Mouse (Mus musculus) lung, embryonic 15.5 days (tissue): ENCODE results near the gene Astl. TPM values are rescaled to one million over a fixed set of nuclear protein-coding genes. Genes with fewer than 3 reads are reported as not detected.

Experiments
- ATAC-seq: fragments of 200-750 bp; cut with Nextera tagmentation; 2 replicates; pipeline ENCODE4 v1.8.0; 2017; ENCODE audit warnings: moderate number of reproducible peaks, borderline replicate concordance; ENCODE audit not compliant: low FRiP score, low TSS enrichment; ENCODE audit errors: extremely low read depth
- H3K27ac ChIP-seq: fragments of 300-500 bp; sonication (generic); 2 replicates; pipeline ENCODE4 v1.5.1; 2015; ENCODE audit warnings: moderate library complexity, mild to moderate bottlenecking, inconsistent platforms
- H3K27me3 ChIP-seq: fragments of 300-500 bp; sonication (generic); 2 replicates; pipeline ENCODE4 v1.6.1; 2015; ENCODE audit warnings: inconsistent platforms
- H3K36me3 ChIP-seq: fragments of 300-500 bp; sonication (generic); 2 replicates; pipeline ENCODE4 v1.6.1; 2015; ENCODE audit warnings: inconsistent platforms
- H3K4me1 ChIP-seq: fragments of 300-500 bp; sonication (generic); 2 replicates; pipeline ENCODE4 v1.6.1; 2015; ENCODE audit warnings: inconsistent platforms
- H3K4me2 ChIP-seq: fragments of 300-500 bp; sonication (generic); 2 replicates; pipeline ENCODE4 v1.6.1; 2015; ENCODE audit warnings: inconsistent platforms, mild to moderate bottlenecking, moderate library complexity
- H3K4me3 ChIP-seq: fragments of 300-500 bp; sonication (generic); 2 replicates; pipeline ENCODE4 v1.5.1; 2015; ENCODE audit warnings: mild to moderate bottlenecking, inconsistent platforms
- H3K9ac ChIP-seq: fragments of 300-500 bp; sonication (generic); 2 replicates; pipeline ENCODE4 v1.6.1; 2015; ENCODE audit warnings: inconsistent platforms
- H3K9me3 ChIP-seq: fragments of 300-500 bp; sonication (generic); 2 replicates; pipeline ENCODE4 v1.6.1; 2016; ENCODE audit warnings: inconsistent platforms
- WGBS: fragments of 180-500 bp; shearing (Covaris S2); methylation state at CpG from one replicate; pipeline ENCODE4 v1.1.7; 2015; 5-methylcytosine and 5-hydroxymethylcytosine counted together
- polyA plus RNA-seq: library from polyadenylated mRNA; unstranded; fragments of >200 nt; fragmentation: Nextera tagmentation; extraction: Ambion mirVana; gene quantifications from 2 replicates; pipeline ENCODE4 v1.2.1, GENCODE M21; 2015

Gene Astl
- polyA plus RNA-seq, 1 experiment from 2014 or later: not detected

DNA sequence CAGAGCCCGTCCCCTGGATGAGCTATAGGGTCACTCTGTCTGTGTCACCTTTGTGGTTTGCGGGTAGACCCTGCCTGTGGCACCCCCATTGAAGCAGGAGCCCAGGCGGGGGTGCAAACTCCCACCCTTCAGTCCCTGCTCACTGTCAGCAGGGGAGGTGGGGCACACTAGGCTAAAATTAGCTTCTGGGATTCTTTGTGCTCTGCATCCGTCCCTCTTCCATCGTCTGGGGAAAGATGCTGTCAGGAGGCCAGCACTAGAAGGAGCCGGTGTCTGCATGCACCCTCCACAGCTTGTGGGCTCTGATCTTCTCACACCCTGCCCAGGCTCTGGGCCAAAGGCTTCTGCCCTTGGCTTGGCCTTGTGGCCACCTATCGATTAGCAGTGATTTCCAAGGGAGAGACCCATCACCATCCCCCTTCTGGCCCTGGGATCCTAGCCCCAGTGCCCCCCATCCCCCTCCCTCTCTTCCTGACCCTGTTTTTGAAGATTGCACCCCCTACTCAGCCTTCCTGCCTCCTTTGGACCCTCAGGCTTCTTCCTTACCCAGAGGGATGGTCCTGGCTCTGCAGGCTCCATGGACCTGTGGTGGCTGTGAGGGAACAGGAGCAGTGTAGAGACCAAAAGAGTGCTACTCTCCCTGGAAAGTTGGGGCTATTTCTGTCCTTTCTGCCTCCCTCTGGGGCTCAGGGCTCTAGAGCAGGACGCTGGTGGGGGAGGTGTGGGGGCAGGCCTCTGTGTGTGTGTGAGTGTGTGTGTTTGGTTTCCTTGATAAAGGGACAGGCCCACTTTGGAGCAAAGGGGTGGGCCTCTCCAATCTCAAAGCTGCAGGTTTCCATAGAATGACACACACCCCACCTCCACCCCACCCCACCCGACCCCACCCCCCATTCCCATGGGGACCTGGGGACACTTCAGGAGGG lies 32.4 kb downstream of the Astl start:
- H3K27ac ChIP-seq: no peak overlapping the region
- 0 out of 2 replicates have a peak, but pooled peaks cover 6% of the 10 kb centered on the region for H3K4me1 ChIP-seq
- H3K9me3 ChIP-seq: no peaks in the 10 kb centered on the region
- no peak overlapping the region for H3K4me3 ChIP-seq
- ATAC-seq: no peak
- H3K9ac ChIP-seq: no peak overlapping the region
- H3K4me2 ChIP-seq: no peak overlapping the region
- 21% methylated on average over 9 of the region's 9 CpGs for WGBS
- H3K27me3 ChIP-seq: peaks cover 27% of the 10 kb centered on the region
- no peaks in the 10 kb centered on the region for H3K36me3 ChIP-seq

DNA sequence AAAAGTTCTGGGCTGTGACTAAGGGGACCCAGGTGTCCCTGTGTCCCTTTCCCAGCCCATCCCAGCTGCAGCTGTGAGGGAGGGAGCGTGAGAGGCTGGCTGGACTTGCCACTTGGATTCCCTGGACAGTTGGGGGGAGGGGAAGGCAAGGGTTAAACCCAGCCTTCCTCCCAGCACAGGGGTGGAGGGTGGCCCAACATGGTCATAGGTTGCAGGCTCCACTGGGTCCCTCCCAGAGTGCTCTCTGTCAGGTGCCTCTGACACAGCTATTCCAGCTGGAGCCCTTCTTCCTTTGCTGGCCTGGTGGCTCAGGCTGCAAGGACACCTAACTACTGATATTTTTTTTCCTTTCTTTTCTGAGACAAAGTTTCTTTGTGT lies 33.0 kb downstream of the Astl start:
- peaks cover 20% of the 10 kb centered on the region for H3K27me3 ChIP-seq
- H3K36me3 ChIP-seq: no peaks in the 10 kb centered on the region
- H3K27ac ChIP-seq: no peak overlapping the region
- H3K4me1 ChIP-seq: 0 out of 2 replicates have a peak, but pooled peaks cover 8% of the 10 kb centered on the region
- 0 out of 2 replicates have a peak, but pooled peaks have one; percentile 32 for ATAC-seq
- H3K4me2 ChIP-seq: no peak overlapping the region
- no peak overlapping the region for H3K9ac ChIP-seq
- 46% methylated on average over 1 of the region's 1 CpGs for WGBS
- no peaks in the 10 kb centered on the region for H3K9me3 ChIP-seq
- no peak overlapping the region for H3K4me3 ChIP-seq

DNA sequence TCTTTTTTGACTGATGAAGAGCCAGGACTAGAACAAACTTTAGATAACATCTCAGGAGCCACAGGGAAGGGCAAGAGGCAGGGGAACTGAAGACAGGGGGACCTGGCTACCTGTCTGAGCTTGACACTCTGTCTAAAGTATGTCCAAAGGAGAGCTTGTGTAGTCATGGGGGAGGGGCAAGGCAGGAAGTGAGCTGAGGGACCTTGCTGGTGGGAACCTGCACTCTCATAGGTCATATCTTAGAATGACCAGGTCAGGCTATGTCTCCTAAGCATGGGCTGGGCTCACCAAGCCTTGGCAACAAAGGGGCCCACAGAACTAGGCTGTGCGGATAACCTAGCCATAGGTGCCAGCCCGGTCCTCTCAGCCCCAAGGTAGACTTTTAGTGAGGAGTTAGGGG lies 33.6 kb downstream of the Astl start:
- Histone ChIP-seq H3K27ac (no peak overlapping the region), H3K9me3 (no peaks in the 10 kb centered on the region), H3K9ac (no peak overlapping the region), H3K36me3 (no peaks in the 10 kb centered on the region), H3K4me1 (0 out of 2 replicates have a peak, but pooled peaks cover 8% of the 10 kb centered on the region), H3K4me2 (no peak overlapping the region), H3K4me3 (no peak overlapping the region), H3K27me3 (peaks cover 16% of the 10 kb centered on the region)
- WGBS: 87% methylated on average over 2 of the region's 2 CpGs
- ATAC-seq: no peak

DNA sequence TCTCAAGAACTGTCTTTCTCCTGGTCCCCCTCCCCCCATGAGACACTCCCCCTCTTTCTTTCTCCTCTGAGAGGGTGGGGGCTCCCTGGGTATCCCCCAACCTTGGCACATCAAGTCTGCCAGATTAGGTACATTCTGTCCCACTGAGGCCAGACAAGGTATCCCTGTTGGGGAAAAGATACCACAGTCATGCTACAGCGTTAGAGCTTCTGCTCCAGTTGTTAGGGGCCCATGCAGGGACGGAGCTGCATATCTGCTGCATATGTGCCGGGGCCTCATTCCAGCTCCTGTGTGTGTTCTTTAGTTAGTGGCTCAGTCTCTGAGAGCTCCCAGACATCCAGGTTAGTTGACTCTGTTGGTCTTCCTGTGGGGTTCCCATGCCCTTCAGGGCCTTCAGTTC lies 35.7 kb downstream of the Astl start:
- Histone ChIP-seq H3K27me3 (peaks cover 2% of the 10 kb centered on the region), H3K27ac (no peak overlapping the region), H3K9me3 (no peaks in the 10 kb centered on the region), H3K9ac (no peak overlapping the region), H3K4me1 (0 out of 2 replicates have a peak, but pooled peaks cover 8% of the 10 kb centered on the region), H3K4me3 (no peak overlapping the region), H3K36me3 (no peaks in the 10 kb centered on the region), H3K4me2 (no peak overlapping the region)
- WGBS: 87% methylated on average over 3 of the region's 3 CpGs
- no peak for ATAC-seq

DNA sequence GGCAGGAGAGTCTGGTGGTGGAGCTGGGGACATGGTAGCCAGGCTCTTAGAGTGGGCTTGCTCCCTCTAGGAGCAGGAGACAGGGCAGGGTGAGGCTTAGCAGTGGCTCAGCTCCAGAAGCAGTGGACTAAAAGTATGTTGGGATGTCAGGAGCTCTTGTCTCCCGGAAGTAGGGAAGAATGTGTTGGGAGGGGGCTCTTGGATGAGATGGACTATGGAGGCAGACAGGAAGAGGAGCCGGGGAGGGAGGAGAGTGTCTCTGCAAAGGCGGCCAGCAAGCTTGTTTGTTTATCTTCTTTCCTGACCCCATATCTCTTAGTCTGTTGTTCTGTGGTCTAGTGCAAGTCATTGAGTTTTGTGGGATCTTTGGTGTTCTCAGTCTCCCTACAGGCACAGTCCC lies 36.6 kb downstream of the Astl start:
- Histone ChIP-seq H3K36me3 (no peaks in the 10 kb centered on the region), H3K4me1 (0 out of 2 replicates have a peak, but pooled peaks cover 8% of the 10 kb centered on the region), H3K27ac (no peak overlapping the region), H3K9me3 (no peaks in the 10 kb centered on the region), H3K4me3 (no peak overlapping the region), H3K27me3 (no peaks in the 10 kb centered on the region), H3K9ac (no peak overlapping the region), H3K4me2 (no peak overlapping the region)
- 20% methylated on average over 3 of the region's 3 CpGs for WGBS
- peak; percentile 17; the same call in 1 of the 2 replicates for ATAC-seq

DNA sequence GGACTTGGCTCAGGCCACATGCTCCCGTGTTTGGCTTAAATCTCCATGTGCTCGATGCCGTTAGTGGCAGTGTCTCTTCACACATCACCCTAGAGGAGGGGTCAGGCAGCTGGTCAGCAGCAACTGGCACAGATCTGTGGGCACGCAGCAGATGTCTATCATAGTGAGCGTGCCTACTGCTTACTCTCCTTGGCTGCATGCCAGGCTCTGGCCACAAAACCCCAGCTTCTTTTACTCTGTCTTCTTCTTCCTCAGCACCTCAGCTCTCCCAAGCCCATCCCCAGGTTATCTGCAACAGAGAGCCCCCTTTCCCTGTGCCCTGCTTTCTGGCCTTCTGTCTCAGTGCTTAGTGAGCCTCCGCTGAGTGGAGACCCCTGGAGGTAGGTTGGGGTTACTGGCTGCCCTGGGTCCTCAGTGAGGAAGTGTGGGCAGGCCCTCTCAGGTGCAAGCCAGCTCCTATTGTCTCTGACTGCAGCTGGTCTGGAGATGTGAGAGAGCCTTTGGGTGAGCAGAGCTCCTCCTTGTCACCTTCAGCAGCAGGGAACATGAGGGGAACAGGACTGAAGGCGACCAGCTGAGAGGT lies 37.4 kb downstream of the Astl start:
- H3K27ac ChIP-seq: no peak overlapping the region
- no peaks in the 10 kb centered on the region for H3K27me3 ChIP-seq
- H3K9ac ChIP-seq: no peak overlapping the region
- no peak for ATAC-seq
- no peaks in the 10 kb centered on the region for H3K9me3 ChIP-seq
- no peak overlapping the region for H3K4me2 ChIP-seq
- no peak overlapping the region for H3K4me3 ChIP-seq
- 0 out of 2 replicates have a peak, but pooled peaks cover 8% of the 10 kb centered on the region for H3K4me1 ChIP-seq
- 38% methylated on average over 7 of the region's 7 CpGs for WGBS
- no peaks in the 10 kb centered on the region for H3K36me3 ChIP-seq

DNA sequence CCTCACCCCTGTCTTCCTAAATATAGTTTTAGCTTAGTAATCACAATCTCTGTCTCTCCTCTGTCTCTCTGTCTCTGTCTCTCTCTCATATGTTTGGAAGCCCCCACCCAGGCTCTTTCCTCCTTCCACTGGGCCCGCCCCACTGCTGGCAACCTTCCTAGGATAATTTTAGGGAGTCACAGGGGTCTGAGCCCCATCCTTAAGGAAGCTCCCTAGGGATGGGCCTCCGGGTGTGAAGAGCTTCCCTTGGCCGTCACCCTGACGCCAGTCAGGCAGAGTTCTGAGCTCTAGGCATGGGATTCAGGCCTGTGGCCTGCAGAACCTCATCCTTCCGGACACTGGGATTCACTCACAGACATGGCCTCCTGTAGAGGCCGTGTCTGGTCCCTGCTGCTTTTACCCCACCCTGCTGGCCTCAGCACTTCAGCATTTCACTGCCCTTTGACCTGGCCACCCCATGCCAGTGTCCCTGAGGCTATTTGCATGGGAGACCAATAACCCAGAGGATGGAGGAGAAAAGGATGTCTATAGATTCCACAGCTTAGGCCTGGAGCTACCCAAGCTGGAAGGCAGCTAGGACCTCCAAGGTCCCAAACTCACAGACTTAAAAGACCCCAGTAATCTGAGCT lies 38.1 kb downstream of the Astl start:
- Histone ChIP-seq H3K9me3 (no peaks in the 10 kb centered on the region), H3K4me2 (no peak overlapping the region), H3K27me3 (no peaks in the 10 kb centered on the region), H3K4me3 (no peak overlapping the region), H3K4me1 (0 out of 2 replicates have a peak, but pooled peaks cover 8% of the 10 kb centered on the region), H3K9ac (no peak overlapping the region), H3K36me3 (no peaks in the 10 kb centered on the region), H3K27ac (no peak overlapping the region)
- ATAC-seq: no peak
- WGBS: 79% methylated on average over 6 of the region's 6 CpGs

DNA sequence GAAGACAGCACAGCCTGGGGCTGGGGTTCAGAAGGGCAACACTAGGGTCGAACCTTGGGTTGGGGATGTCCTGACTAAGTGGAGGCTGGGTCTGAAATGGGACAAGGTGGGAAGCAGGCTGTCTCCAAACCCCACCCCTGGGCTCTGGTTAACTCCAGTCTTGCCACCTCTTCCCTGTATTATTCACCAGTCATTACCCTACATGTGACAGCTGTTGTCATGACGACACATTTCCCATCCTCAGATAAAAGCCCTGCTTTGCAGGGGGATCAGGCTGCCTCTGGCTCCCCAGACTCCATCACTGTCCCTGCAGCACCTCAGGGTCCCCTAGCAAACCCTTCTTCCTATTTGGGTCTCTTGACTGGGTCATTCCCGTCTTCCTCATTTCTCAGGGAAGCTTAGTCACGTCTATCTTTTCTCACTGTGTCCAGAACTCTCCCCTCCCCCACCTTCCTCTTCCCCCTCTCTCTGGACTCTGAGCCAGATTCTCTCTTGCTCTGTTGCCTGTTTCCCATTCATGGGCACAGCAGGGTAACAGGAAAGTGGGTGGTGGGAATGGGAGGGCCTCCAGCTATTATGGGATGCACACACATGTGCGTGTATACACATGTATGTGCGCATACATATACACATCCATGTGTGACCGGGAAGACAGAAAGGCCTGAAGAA lies 39.6 kb downstream of the Astl start:
- no peak for ATAC-seq
- WGBS: 60% methylated on average over 7 of the region's 7 CpGs
- no peaks in the 10 kb centered on the region for H3K36me3 ChIP-seq
- H3K4me3 ChIP-seq: no peak overlapping the region
- no peak overlapping the region for H3K27ac ChIP-seq
- H3K27me3 ChIP-seq: no peaks in the 10 kb centered on the region
- no peaks in the 10 kb centered on the region for H3K9me3 ChIP-seq
- 0 out of 2 replicates have a peak, but pooled peaks cover 8% of the 10 kb centered on the region for H3K4me1 ChIP-seq
- no peak overlapping the region for H3K9ac ChIP-seq
- no peak overlapping the region for H3K4me2 ChIP-seq

DNA sequence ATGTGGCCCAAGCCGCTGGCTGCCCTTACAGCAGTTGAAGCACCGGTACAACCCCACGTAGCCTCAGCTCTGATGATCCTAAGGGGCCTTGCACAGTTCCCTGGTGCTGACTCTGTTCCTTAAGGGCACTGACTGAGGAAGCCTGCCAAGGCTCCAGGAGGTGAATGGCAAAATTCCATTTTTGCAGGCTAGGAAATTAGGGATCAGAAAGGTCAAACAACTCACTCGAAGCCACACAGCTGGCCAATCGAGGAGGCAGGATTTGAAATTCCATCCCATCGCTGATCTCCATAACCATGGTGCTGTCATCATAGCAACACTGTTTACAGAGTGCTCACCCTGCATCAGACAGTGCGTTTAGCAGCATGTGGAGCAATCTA lies 40.2 kb downstream of the Astl start:
- ATAC-seq: no peak
- Histone ChIP-seq H3K9me3 (no peaks in the 10 kb centered on the region), H3K36me3 (no peaks in the 10 kb centered on the region), H3K9ac (no peak overlapping the region), H3K27me3 (no peaks in the 10 kb centered on the region), H3K4me1 (0 out of 2 replicates have a peak, but pooled peaks cover 8% of the 10 kb centered on the region), H3K4me2 (no peak overlapping the region), H3K4me3 (no peak overlapping the region), H3K27ac (no peak overlapping the region)
- WGBS: 43% methylated on average over 7 of the region's 7 CpGs

DNA sequence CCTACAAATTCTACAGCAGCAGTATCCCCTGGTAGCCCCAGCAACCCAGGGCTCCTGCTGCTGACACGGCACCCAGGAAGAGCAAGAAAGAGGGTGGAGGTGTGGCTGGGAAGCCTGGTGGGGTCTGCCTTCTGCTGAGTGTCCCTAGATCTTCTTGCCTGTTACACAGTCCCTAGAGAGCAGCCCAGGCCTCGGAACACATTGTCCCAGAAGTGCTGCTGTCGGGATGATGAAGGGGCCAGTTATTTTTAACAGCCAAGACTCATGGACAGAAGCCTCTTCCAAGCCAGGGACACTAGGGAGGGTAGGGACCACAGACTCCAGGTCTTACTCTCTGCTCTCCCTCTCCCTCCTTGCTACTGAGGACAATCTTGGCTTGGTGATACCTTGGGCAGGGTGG lies 40.8 kb downstream of the Astl start:
- WGBS: 55% methylated on average over 3 of the region's 3 CpGs
- H3K36me3 ChIP-seq: no peaks in the 10 kb centered on the region
- H3K27me3 ChIP-seq: no peaks in the 10 kb centered on the region
- no peaks in the 10 kb centered on the region for H3K9me3 ChIP-seq
- no peak for ATAC-seq
- H3K4me1 ChIP-seq: 0 out of 2 replicates have a peak, but pooled peaks cover 8% of the 10 kb centered on the region
- H3K27ac ChIP-seq: no peak overlapping the region
- H3K4me2 ChIP-seq: no peak overlapping the region
- no peak overlapping the region for H3K4me3 ChIP-seq
- no peak overlapping the region for H3K9ac ChIP-seq

DNA sequence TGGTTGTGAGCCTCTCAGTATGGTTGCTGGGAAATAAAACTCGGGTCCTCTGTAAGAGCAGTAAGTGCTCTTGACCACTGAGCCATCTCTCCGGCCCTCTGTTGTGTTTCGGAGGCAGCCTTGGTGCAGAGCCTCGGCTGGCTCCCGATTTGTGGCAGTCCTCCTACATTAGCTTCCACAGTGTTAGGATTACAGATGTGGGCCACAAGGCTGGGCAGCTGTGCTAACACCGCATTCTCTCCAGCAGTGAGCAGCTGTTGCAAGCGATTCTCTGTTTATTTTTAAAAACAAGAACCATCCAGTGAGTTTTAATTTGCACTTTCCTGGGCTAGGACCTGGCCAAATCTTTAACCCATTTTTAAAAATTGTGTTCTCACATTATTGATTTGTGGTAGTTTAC lies 45.4 kb downstream of the Astl start:
- Histone ChIP-seq H3K9me3 (no peaks in the 10 kb centered on the region), H3K4me1 (no peaks in the 10 kb centered on the region), H3K4me2 (no peak overlapping the region), H3K9ac (no peak overlapping the region), H3K36me3 (no peaks in the 10 kb centered on the region), H3K4me3 (no peak overlapping the region), H3K27me3 (no peaks in the 10 kb centered on the region), H3K27ac (no peak overlapping the region)
- ATAC-seq: no peak
- WGBS: 46% methylated on average over 7 of the region's 7 CpGs
